In genomic region chr17:28575244-28576125, GRCm38 (mm10) we compare ENCODE assay signal across 9 mouse cellular contexts. TPM values are rescaled to one million over a fixed set of nuclear protein-coding genes. Genes with fewer than 3 reads are reported as not detected.
DNase-seq lines count a peak whose midpoint lies in the region; ATAC-seq and TF ChIP-seq lines count a peak whose summit lies in the region.
"Had no signal": no experiment of that assay in that cellular context is flagged by ENCODE, and none has a peak within 500 bp of the region (broad histone marks: within the 10 kb centered on the region; RNA-seq: fewer than 3 reads in every experiment).

TSS of gene Lhfpl5 (plus strand) at chr17:28575641.

- H3K27me3 ChIP-seq in heart, embryonic 11.5 days (ENCODE audit: control insufficient read depth, insufficient read depth, low read length): no peaks in the 10 kb centered on the region
- H3K27me3 ChIP-seq in Patski: peaks cover 14% of the 10 kb centered on the region
- peaks cover 22% of the 10 kb centered on the region for H3K27me3 ChIP-seq in liver, embryonic 12.5 days (replicated peaks)
- peaks cover 3% of the 10 kb centered on the region for H3K27me3 ChIP-seq in neural tube, embryonic 13.5 days

- CTCF ChIA-PET in Patski (lab: Charles Lee): no interaction called here

- H3K4me2 ChIP-seq in heart, embryonic 11.5 days: peak within 1 kb of the TSS; percentile 57
- peak within 1 kb of the TSS; percentile 45 for H3K4me2 ChIP-seq in liver, embryonic 12.5 days
- peak within 1 kb of the TSS; percentile 66 for H3K4me2 ChIP-seq in neural tube, embryonic 13.5 days

- intact Hi-C loops in heart, postnatal 14 days (cut with DNase I): no loop called here

- H3K4me3 ChIP-seq in heart, embryonic 11.5 days (ENCODE audit: low read depth, low read length): peak within 1 kb of the TSS; percentile 29
- 0 out of 2 replicates have a peak within 1 kb of the TSS, but pooled peaks have one; percentile 14 for H3K4me3 ChIP-seq in liver, embryonic 12.5 days
- H3K4me3 ChIP-seq in neural tube, embryonic 13.5 days: peak within 1 kb of the TSS; percentile 36

- POLR2A ChIA-PET in Patski (lab: Charles Lee): no interaction called here

- no peaks in the 10 kb centered on the region for H3K9me3 ChIP-seq in heart, embryonic 11.5 days (replicated peaks; ENCODE audit: control insufficient read depth, low read length)
- no peaks in the 10 kb centered on the region for H3K9me3 ChIP-seq in liver, embryonic 12.5 days (replicated peaks)
- no peaks in the 10 kb centered on the region for H3K9me3 ChIP-seq in neural tube, embryonic 13.5 days

- WGBS in heart, embryonic 11.5 days (ENCODE audit: insufficient replicate concordance): 16% methylated on average over 50 of the region's 50 CpGs
- WGBS in liver, embryonic 12.5 days (ENCODE audit: insufficient replicate concordance): 14% methylated on average over 50 of the region's 50 CpGs
- WGBS in neural tube, embryonic 13.5 days: 15% methylated on average over 50 of the region's 50 CpGs

- H3K9ac ChIP-seq in heart, embryonic 11.5 days (ENCODE audit: low read depth, low read length): no peak within 1 kb of the TSS
- H3K9ac ChIP-seq in liver, embryonic 12.5 days: no peak within 1 kb of the TSS
- H3K9ac ChIP-seq in neural tube, embryonic 13.5 days: peak within 1 kb of the TSS; percentile 58

- no peak within 1 kb of the TSS for H3K27ac ChIP-seq in heart, embryonic 11.5 days (ENCODE audit: low read depth, low read length)
- no peak within 1 kb of the TSS for H3K27ac ChIP-seq in liver, embryonic 12.5 days
- H3K27ac ChIP-seq in neural tube, embryonic 13.5 days (replicated peaks): no peak within 1 kb of the TSS

- no peak for TF ChIP-seq CTCF in Patski (IDR thresholded peaks at IDR 0.05)

- DNase-seq in heart, adult 9 months (ENCODE audit: low spot score in 2 of 2): no peak
- DNase-seq in Patski (ENCODE audit: low read depth, low spot score): no peak
- peak; percentile 91 for DNase-seq in embryo, embryonic 11 days
- peak; percentile 49 to 73 for DNase-seq in heart, postnatal 14 days
- no peak for DNase-seq in frontal cortex, adult 2 months (ENCODE audit: extremely low spot score in 1 of 2, low spot score in 1 of 2)

- peak; percentile 53 for ATAC-seq in heart, embryonic 11.5 days (replicated peaks; ENCODE audit: insufficient number of reproducible peaks, low FRiP score, low TSS enrichment)
- ATAC-seq in Patski: peak; percentile 49
- ATAC-seq in liver, embryonic 12.5 days: peak; percentile 62
- ATAC-seq in neural tube, embryonic 13.5 days (ENCODE audit: low read depth): peak; percentile 89

- in situ Hi-C loops in Patski (cut with MboI; ENCODE audit: low pct_unique_long_range_greater_than_20kb): no loop called here

- no peaks in the 10 kb centered on the region for H3K36me3 ChIP-seq in heart, embryonic 11.5 days (ENCODE audit: control insufficient read depth, insufficient read depth, low read length)
- H3K36me3 ChIP-seq in liver, embryonic 12.5 days: no peaks in the 10 kb centered on the region
- H3K36me3 ChIP-seq in neural tube, embryonic 13.5 days: no peaks in the 10 kb centered on the region

- H3K4me1 ChIP-seq in heart, embryonic 11.5 days (ENCODE audit: control insufficient read depth, insufficient read depth, low read length): no peaks in the 10 kb centered on the region
- H3K4me1 ChIP-seq in liver, embryonic 12.5 days: peaks cover 7% of the 10 kb centered on the region
- H3K4me1 ChIP-seq in neural tube, embryonic 13.5 days (replicated peaks): peaks cover 14% of the 10 kb centered on the region

RNA-seq across cellular contexts. Expression of gene Lhfpl5, which starts in this region (rescaled TPM):
- polyA plus RNA-seq in heart, embryonic 11.5 days (2014; fragmentation: Nextera tagmentation; extraction: Ambion mirVana): 0.14 TPM in 1 of 2 replicates, not detected in the other
- 0.09 TPM for polyA plus RNA-seq in Patski (2021)
- not detected for total RNA-seq in heart, postnatal 14 days (2021)
- 0.16 and 0.32 TPM in 2 replicates for polyA plus RNA-seq in liver, embryonic 12.5 days (2016; fragmentation: Nextera tagmentation; extraction: Ambion mirVana)
- 7.9 and 8.2 TPM in 2 replicates for polyA plus RNA-seq in neural tube, embryonic 13.5 days (2015; fragmentation: Nextera tagmentation; extraction: Ambion mirVana)
- 8.4 and 8.5 TPM in 2 replicates for polyA plus RNA-seq in frontal cortex, adult 2 months (2012; rRNA removed)
- total RNA-seq: neutrophil, adult 5-6 weeks had no signal

Comparison
In these comparisons a context has a peak if more than half of its experiments do, and no peak if none do; other contexts are left out.
1. Peak in ATAC-seq, H3K4me3 ChIP-seq and H3K4me2 ChIP-seq in heart, embryonic 11.5 days; RNA of the gene not detected or under 1 TPM.
2. Peak in ATAC-seq in Patski; RNA of the gene not detected or under 1 TPM.
3. Peak in DNase-seq in heart, postnatal 14 days; RNA of the gene not detected or under 1 TPM.
4. Peak in ATAC-seq, H3K4me3 ChIP-seq and H3K4me2 ChIP-seq in liver, embryonic 12.5 days; RNA of the gene not detected or under 1 TPM.